Mouse (Mus musculus) ovary, postnatal 14 days (tissue): ENCODE data around the gene Ints6l.
"Not testable (repeated sequence)": the region's sequence is repeated elsewhere in the genome, so short reads cannot be mapped to it uniquely, and the experiment has no call there.

Source experiments
- DNase-seq: peaks from one replicate; pipeline ENCODE4 v3.0.0; 2022; ENCODE audit warnings: low spot score

The Ints6l gene

DNA sequence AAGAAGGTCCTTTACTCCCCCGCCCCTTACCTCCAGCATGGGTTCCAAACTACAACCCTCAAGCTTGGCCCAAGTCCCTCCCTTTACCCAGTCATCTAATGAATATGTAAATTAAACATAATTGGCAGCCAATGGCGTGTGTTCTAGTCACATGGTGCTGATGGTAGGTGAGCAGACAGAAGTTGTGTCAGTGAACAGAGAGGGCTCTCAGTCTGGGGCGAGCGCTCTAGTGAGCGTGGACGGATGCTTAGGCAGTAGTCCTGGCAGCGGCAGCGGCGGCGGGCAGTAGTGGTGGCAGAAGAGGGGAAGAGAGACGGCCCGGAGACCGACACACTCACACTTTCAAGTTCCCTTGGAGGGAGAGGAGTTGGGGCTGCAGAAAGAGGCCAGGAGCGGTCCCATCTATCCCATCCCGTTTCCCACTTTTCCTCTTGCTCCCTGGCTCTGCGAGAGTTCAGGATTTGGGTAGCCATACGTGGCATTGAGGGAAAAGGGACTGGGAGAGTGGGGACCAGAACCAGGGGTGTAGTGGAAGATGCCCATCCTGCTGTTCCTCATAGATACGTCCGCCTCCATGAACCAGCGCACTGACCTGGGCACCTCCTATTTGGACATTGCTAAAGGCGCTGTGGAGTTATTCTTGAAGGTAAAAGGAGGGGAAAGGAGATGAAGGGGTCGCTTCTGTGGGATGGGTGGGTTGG is at the start of gene Ints6l:
Ints6l (plus strand) TSS at position 187 of the 701 bp plus-strand sequence.
- DNase-seq: peak; percentile 22

DNA sequence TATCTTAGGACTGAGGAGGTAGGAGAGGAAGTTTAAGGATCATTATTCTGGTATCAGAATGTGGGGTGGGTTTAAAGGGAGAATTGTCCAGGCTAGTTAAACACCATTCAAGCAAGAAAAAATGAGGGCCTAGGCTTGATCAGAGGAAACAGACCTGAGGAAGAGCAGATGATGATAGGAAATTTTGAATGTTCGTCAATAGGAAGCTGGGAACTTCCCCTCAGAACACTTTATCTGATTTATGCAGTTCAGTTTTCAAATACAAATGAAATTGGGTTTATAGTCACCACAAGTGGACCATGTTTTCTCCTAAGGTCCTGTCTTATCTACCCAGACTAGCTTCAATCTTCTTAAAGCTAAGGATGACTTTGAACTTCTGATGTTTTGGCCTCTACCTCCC is 49.2 kb upstream of the Ints6l start:
- DNase-seq: no peak

DNA sequence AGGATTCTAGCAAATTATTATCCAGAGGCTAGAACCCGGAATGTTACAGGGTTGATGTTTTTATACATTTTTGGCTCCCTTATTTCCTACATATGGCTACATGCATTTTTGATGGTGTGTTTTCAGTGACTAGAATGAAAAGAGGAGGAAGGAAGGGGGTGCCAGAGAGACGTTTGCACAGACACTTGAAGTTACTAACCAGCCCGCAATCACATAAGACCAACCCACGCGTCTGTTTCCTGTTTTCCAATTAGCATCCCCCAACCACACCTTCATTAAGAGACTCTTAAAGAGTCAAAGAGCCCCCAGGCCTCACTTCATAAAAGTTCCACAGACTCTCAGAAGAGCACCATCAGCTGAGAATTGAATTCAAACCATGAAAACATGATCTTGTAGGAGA is 48.5 kb upstream of the Ints6l start:
- DNase-seq: no peak

DNA sequence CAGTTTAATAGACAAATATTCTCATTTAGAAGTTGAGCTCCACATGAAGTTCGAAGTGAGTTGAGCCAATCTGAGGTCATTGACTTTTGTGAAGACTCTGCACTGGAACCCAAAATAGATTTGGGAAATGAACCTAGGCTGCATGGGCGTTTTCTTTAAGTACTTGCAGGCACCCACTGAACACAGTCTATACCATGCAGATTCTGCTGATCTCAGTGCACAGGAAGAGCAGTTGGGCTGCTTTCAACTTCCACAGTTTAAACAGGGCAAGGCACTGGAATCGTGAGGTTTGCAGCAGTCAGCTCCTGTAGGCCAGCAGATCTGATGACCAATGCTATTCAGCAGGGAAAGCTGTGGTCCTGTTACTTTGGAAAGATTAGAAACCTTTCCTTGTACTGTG is 38.4 kb upstream of the Ints6l start:
- no peak for DNase-seq

DNA sequence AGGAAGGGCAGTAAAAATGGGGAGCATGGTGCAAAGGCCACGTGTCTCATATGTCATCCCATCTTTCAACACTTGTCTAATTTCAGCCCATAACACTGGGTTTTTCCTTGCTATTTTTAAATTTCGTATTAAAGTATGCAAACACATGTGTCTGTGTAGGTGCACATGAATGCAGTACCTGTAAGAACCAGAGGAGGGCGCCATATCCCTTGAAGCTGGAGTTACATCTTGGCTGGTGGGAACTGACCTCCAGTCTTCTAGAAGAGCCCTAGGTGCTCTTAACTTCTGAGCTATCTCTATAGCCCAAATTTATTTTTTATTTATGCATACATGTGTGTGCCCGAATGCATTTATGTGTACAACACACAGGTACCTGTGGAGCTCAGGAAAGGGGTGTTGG is 37.1 kb upstream of the Ints6l start:
- no peak for DNase-seq

DNA sequence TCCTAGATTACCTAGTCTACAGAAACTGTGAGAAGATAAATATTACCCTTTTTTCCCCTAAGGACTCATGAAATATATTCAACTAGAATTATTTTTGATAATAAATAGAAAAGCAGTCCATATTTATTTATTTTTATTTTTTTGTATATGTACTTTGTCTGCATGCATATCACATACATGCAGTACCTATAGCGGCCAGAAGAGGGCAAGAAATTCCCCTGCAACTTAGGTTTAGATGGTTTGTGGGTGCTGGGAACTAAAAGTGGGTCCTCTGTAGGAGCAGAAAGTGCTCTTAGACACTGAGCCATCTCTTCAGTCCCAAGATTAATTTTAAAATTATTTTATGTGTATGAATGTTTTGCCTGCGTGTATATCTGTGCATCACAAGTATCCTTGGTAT is 24.1 kb upstream of the Ints6l start:
- DNase-seq: no peak

DNA sequence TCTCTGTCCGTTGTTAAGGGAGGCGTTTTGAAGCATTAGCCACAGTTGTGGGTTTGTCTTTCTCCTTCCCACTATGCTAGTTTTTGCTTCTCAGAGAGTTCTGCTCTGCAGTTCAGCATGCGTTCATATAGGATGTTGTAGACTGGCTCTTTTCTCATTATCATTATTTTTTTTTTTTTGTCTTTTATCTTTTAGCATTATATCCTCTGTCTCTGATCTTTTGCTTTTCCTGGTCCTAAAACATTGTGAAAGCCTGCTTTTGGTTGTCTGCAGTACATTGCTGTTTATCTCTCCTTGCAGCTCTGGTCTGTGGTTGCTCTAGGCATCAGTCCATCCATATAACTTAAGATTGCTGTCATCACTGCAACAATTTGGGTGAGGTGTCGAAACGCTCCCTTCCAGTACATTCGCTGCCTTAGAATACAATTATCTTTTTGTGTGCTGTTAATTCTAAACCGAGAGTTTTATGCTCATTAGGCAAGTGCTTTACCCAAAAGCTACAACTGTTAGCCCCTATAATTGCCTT is 18.8 kb upstream of the Ints6l start:
- no peak for DNase-seq

DNA sequence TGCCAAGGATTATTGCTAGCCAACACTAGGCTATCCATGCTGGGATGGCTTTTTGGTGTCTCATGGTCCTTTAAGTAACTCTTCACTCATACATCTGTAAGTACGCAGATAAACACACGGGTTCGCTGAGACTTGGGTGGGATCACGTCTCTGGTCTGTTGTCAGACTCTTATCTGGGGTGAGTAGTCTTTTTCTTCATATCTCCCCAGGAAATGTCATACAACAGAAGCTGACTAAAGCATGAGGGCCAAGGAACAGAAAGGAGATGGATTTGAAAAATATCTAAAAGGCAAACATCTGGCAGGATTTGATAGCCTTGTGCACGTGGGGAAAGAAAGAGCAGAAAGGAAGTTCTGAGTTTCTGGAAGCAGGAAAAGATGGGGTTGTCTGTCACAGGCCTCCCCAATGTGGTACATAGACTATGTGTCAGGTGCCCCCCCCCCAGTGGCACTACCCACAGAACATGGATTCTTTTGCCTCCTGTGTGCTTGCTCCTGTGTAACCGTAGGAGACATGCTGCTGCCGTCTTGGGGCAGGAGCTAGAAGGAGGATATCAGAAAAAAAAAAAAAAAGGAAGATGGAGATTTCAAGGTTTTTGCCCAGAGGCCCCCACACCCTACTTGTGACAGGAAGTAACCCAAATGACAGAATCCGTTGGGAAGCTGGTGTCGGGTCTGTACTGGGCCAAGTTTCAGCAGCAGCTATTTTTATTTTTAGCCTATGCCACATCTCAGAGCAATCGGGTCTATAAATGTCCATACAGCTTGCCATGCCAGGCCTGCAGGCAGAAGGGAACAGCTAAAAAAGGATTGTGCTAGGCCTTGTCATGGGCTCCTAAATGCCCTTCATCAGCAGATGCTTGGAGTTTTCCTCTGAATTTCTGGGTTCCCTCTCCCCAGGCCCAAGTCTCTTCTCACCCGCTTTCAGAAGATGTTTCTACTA is 7.9 kb upstream of the Ints6l start:
- no peak for DNase-seq

DNA sequence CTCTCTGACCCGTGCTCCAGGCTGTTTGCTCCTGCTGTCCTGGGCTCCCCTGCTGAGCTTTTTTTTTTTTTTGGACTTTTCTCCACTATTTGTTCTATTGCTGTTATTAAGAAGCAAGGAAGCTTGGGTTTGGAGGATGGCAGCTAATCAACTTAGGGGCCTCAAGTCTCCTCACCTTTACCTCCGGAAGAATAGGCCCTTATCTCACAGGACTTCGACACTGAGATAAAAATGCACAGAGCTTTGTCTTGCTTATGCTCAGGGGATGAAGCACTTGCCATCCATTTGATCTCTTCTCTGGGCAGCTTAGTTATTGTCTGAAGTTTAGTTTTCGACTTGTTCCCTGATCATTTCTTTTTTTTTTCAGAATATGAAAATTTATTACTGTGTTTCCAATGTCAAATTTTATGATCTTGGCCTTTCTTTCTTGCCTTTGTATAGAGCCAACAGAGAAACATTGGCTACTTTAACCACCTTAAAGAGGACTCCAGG is 7.1 kb upstream of the Ints6l start, which contains the start of gene Gm2174:
Gm2174 (plus strand) TSS at position 442 of the 492 bp plus-strand sequence.
- DNase-seq: no peak

DNA sequence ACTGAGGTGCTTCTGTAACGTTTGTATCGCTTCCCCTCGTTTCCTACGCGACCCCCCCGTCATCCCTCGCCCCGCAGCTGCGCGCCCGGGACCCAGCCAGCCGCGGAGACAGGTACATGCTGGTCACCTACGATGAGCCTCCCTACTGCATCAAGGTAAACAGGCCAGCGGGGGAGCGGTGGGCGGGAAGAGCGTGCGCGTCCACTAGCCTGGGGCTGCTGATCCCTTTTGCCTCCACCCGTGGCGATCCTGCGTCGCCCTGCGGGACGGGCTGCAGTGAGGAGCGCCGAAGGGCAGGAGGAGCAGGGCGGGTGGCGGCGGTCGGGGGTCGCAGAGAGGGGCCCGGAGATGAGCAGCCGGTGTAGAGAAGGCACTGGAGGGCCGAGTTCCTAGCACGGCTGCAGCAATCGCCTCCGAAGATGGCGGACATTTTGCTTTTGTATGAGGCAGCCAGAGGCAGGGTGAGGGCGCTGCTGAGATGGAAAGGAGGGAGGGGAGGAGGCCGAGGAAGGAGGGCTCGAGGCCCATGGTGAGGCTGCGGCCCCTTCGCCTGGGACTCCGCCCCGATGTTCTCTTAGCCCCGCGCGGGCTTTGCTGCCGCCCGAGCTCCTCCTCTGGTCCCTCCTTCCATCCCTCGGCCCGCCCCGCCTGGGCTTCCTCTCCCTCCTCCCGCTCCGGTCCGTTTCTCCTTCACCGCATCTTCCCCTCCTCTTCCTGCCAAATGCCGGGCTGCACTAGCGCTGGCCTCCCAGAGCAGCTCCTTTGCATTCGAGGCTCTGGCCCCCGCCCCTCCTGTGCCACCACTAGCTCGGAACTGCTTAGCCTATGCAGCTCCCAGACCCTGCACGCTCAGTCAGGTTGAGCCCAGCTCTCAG is 952 bp downstream of the Ints6l start:
- peak; percentile 67 for DNase-seq

DNA sequence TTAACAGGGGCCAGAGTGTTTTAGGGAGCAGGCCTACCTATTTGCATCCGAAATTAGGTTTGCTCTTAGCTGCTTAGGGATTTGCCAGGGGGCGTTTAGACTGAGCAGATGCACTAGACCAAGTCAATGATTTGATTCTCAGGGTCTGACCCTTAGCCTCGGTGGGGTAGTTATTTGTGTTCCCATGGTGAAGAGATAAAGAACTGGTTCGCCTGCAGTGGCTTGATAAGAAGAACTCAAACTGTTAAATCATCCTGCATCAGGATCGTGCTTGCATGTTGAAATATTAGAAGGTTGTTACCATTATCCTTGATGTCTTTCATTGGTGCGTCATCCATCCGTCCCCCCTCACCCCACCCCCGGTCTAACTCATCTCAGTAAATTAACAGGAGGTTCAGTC is 1.7 kb downstream of the Ints6l start:
- no peak for DNase-seq

DNA sequence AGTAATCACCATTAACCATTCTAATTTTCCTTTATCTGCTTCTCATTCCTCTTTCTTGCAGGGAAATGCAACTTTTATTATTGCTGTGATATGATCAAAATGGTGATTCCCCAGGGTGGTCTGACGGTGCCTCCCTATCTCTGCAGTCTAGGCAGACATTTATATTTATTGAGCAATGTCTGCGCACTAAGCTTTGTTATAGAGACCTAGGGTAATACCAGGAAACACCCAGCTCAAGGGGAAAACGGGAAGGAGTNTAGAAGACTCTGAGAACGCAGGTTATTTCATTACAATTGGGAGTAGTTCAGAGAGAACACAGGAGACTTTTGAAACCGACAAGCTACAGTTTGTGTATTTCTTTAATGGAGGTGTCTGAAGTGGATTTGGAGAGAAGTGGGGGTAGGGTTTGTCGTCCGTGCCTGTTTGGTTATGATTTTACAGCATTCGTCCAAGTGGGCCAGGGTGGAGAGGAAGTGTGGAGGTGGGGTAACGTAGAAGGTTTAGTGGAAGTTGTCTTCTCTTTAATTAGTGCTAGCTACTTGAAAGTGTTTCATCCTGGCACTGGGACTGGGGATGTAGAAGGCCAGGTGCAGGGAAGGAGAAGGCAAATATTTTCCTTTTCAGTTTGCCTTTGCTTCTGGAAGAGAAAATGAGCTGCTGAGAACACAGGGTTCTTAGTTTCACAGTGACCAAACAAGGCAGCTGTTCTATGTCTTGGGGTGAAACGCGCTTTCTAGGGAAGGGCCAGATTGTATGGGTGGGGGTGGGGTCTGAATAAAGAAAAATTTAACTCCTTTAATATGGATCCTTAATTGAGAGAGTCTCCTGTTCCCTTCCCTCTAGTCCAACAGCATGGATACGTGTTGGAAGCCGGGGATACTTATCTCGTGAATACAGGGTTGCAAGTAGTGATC is 7.6 kb downstream of the Ints6l start:
- no peak for DNase-seq

DNA sequence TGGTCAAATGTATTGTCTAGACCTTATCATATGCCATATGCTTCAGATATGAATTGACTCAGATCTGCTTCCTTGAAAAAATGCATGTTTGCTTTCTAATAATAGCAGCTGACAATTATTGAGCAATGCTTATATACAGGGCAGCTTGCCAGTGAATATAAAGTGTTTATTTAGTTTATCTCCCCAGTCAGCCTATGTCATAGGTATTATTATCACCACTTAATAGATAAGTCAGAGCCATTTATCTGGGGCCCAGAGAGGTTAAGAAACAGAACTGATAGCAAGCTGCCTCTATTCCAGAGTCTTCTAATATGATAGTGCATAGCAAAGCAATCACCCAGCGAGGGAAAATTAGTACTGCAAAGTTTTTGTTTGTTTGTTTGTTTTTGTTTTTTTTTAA is 10.2 kb downstream of the Ints6l start:
- DNase-seq: no peak

DNA sequence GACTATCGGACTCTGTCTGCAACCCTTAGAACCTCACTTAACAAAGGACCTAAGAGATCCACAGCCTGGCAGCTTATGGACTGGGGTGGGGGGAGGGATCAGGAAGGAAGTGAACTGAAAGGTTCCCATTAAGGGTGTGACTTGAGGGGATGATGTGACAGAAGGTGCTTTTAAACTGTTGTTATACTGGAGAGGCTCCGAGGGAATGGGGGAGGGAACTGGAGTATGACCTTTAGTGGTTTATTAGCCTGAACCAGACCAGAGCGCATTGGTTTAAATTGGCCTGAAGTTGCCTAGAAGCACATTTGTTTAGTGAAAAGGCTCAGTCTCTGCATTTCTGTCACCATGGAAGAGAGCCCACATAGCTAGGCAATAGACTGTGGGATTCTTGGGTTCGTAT is 13.0 kb downstream of the Ints6l start:
- DNase-seq: no peak

DNA sequence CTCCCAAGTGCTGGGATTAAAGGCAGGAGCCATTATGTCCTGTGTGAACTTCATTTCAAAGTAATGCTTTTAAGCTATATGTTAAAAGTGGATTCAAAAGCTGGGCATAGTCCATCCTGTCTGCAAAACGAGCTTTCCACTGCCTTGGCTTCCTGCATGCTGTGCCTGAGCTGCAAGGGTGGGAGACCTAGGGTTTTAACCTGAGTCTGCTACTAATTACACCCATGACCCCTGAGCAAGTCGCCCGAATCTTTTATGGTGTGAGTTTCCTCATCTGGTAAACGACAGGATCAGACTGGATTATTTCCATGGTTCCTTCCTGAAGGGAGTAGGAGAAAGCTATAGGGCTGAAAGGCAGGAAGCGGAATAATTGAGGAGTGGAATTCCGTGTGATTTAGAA is 13.8 kb downstream of the Ints6l start:
- no peak for DNase-seq

DNA sequence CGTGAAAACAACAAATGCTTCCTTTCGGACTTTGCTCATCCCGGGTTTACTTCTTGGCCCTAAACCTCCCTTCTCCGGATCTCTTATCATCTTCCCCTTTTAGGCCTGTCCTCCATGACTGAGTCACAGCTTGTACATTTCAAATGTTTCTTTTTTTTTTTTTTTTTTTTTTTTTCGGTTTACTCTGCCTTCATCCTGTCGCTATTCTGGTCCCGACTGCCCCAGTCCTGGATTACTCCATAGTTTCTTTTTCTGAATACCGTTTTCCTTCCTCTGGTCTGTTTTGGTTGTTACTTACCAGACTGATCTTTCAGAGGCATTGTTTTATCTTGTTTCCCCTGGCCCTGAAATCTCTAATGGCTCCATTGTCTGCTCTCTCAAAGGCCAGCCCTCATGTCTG is 19.4 kb downstream of the Ints6l start:
- no peak for DNase-seq

DNA sequence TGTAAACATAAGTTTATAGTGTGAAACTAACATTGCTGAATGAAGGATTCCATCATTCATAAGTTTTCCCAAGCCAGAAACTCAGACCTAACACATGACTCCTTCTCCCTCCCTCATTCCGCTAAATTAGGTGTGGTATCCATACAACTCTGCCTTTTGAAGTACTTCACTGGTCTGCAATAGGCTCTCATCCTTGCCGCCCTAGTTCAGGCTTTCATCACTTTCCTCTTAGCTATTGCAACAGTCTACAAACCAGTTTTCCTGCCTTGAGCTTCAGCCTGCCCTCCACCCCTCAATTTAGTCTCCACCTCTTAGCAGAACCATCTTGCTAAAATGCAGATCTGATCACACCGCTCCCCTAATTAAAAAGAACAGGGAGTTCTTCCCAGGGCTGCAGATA is 22.9 kb downstream of the Ints6l start:
- no peak for DNase-seq

DNA sequence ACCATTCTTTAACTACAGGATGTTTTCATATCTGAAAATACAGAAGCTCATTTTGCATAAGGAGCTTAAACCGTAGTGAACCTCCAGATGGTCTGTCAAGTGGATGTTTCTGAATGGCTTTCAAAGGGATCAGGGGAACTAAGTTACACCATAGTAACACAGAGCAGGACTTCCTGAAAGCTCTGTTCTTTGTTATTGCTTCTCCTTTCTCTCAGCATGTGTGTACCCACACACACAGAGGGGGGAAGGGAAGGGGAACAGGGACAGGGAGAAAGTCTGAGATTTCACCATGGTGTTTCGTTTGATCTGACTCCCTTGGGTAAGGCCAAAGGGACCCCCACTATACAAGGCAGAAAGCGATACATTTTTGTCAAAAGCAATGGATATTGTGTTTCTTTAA is 27.2 kb downstream of the Ints6l start:
- DNase-seq: no peak

DNA sequence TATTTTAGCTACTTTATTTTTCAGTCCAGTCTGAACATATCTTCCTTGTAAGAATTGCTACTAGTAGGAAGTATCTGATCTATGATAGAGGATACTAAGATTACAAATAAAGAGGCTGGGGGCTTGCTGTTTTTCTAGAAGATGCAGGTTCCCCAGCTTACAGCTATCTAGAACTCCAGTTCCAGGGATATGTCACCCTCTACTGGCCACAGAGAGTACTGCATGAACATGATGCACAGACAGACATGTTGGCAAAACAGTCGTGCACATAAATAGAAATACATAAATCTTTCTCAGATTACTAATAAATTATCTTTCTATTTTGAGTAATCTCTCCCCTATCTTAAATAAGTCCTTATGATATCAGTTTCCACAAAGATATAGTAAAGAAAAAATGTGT is 35.1 kb downstream of the Ints6l start:
- DNase-seq: peak; percentile 70

DNA sequence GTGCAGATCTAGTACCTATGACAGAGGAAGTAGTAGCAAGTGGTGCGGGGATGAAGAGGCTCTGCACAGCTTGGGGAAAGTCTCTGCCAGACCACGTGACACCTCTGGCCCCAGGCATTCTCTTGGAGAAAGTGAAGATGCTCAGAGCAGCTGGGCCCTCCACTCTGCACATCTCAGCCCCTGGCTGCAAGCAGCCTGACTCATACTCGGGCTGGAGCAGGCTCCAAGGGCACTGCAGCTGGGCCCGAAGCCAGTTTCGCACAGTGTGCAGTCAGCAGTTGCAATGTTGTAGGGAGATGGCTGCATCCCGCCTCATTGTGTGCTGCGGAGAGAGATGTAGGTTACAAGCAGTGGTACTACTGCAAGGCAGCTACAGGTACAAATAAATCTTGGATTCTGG is 42.6 kb downstream of the Ints6l start:
- DNase-seq: no peak

DNA sequence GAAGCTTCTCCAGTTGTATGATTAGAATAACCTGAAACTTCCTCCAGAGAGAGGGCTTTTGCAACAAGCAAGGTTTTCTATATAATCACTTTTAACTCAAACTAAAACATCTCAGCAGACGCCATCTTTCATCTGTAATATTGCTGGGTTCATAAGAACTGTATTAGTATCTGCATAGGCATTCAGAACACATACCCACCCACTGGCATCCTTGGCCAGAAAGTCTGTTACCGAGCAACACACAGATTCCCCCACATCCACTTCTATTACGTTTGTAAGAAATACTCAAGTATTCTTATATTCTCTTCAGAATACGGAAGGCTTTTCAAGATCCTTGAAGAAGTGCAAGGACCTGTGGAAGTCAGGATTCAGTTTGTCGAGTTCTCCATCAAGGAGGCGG is 69.8 kb downstream of the Ints6l start, which contains the start of gene Gm10477:
Gm10477 (plus strand) TSS at position 301 of the 400 bp plus-strand sequence.
- DNase-seq: not testable (repeated sequence)
